11 mouse cellular contexts compared by ENCODE assay signal in genomic region chr9:61102451-61103358, GRCm38 (mm10).
A peak's percentile ranks its signal among the peaks of the same experiment; 100 is the strongest.
DNase-seq lines count a peak whose midpoint lies in the region; ATAC-seq lines count a peak whose summit lies in the region.
"Had no signal": no experiment of that assay in that cellular context is flagged by ENCODE, and none has a peak within 500 bp of the region (broad histone marks: within the 10 kb centered on the region; RNA-seq: fewer than 3 reads in every experiment).

No protein-coding gene starts in this region.

- no peaks in the 10 kb centered on the region for H3K9me3 ChIP-seq in forebrain, embryonic 15.5 days
- no peaks in the 10 kb centered on the region for H3K9me3 ChIP-seq in stomach, embryonic 16.5 days (replicated peaks; ENCODE audit: control insufficient read depth, low read length)
- H3K9me3 ChIP-seq: megakaryocyte, embryonic 14.5 days had no signal

- peak; percentile 80 for ATAC-seq in forebrain, embryonic 15.5 days (replicated peaks)
- 0 out of 2 replicates have a peak, but pooled peaks have one; percentile 25 for ATAC-seq in stomach, embryonic 16.5 days (ENCODE audit: insufficient read depth, low FRiP score)

- peak; percentile 21 for DNase-seq in lung, postnatal 10 days
- no peak for DNase-seq in lung, postnatal 25 days (ENCODE audit: low spot score)
- DNase-seq in lung, postnatal 4 days: peak; percentile 21 to 39
- no peak for DNase-seq in ovary, postnatal 10 days (ENCODE audit: low spot score)
- no peak for DNase-seq in adrenal gland, postnatal 10 days
- DNase-seq in thymus, postnatal 4 days: no peak
- DNase-seq: heart, postnatal 4 days; kidney, postnatal 14 days had no signal

- H3K27ac ChIP-seq in forebrain, embryonic 15.5 days (replicated peaks): peak overlapping the region; percentile 75
- H3K27ac ChIP-seq in stomach, embryonic 16.5 days (ENCODE audit: low read length): no peak overlapping the region; the same call in 1 of the 2 replicates

- H3K9ac ChIP-seq in forebrain, embryonic 15.5 days (replicated peaks): no peak overlapping the region
- no peak overlapping the region for H3K9ac ChIP-seq in stomach, embryonic 16.5 days (ENCODE audit: low read length)

- 6% methylated on average over 24 of the region's 24 CpGs for WGBS in forebrain, embryonic 15.5 days
- WGBS in stomach, embryonic 16.5 days: 42% methylated on average over 24 of the region's 24 CpGs

- H3K4me2 ChIP-seq in forebrain, embryonic 15.5 days (replicated peaks): peak overlapping the region; percentile 16; the same call in 1 of the 2 replicates
- H3K4me2 ChIP-seq in stomach, embryonic 16.5 days (ENCODE audit: low read depth, low read length): 0 out of 2 replicates have a peak overlapping the region, but pooled peaks have one; percentile 8

- H3K4me1 ChIP-seq in forebrain, embryonic 15.5 days: peaks cover 29% of the 10 kb centered on the region
- H3K4me1 ChIP-seq in stomach, embryonic 16.5 days (ENCODE audit: control insufficient read depth, insufficient read depth, low read length): peaks cover 4% of the 10 kb centered on the region
- H3K4me1 ChIP-seq: megakaryocyte, embryonic 14.5 days had no signal

- no peak overlapping the region for H3K4me3 ChIP-seq in forebrain, embryonic 15.5 days
- no peak overlapping the region for H3K4me3 ChIP-seq in stomach, embryonic 16.5 days (replicated peaks; ENCODE audit: low read length)
- H3K4me3 ChIP-seq: megakaryocyte, embryonic 14.5 days had no signal

- no peaks in the 10 kb centered on the region for H3K36me3 ChIP-seq in forebrain, embryonic 15.5 days
- no peaks in the 10 kb centered on the region for H3K36me3 ChIP-seq in stomach, embryonic 16.5 days (ENCODE audit: control insufficient read depth, insufficient read depth, low read length)

- 0 out of 2 replicates have a peak, but pooled peaks cover 9% of the 10 kb centered on the region for H3K27me3 ChIP-seq in forebrain, embryonic 15.5 days
- no peaks in the 10 kb centered on the region for H3K27me3 ChIP-seq in stomach, embryonic 16.5 days (ENCODE audit: control insufficient read depth, insufficient read depth, low read length)

Comparison
In these comparisons a context has a peak if more than half of its experiments do, and no peak if none do; other contexts are left out.
1. DNase-seq: peak in lung, postnatal 10 days (single experiment) and lung, postnatal 4 days (2 of 2); none in lung, postnatal 25 days (single experiment), ovary, postnatal 10 days (single experiment), adrenal gland, postnatal 10 days (single experiment) and thymus, postnatal 4 days (single experiment).